Mouse (Mus musculus) gastrocnemius, postnatal 25 days (tissue): ENCODE results near the gene Trim25. TPM values are rescaled to one million over a fixed set of nuclear protein-coding genes. Genes with fewer than 3 reads are reported as not detected.
"Not testable (repeated sequence)": the region's sequence is repeated elsewhere in the genome, so short reads cannot be mapped to it uniquely, and the experiment has no call there.

Experiments used
- DNase-seq: peaks from one replicate; pipeline ENCODE4 v3.0.0; 2022
- total RNA-seq, 2 experiments: library from RNA; stranded (reverse); gene quantifications; 1 replicate in 1 of 2; 2 replicates in 1 of 2; pipeline ENCODE4 v1.2.3; 2021

Gene Trim25
- total RNA-seq, 2 experiments from 2014 or later = 6.0 to 7.9 TPM

DNA sequence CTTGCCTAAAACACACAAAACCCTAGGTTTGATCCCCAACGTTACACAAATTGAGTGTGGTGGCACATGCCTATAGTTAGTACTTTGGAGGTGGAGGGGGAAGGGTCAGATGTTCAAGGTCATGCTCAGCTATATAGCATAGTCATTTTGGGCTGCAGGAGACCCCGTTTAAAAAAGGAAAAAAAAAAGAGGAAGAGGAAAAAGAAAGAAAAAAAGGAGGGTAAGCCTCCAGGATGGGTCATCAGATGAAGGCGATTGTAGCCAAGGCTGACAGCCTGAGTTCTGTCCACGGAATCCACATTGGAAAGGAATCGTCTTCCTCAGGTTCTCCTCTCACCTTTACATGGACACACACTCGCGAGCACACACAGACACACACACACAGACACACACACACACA lies 4.7 kb upstream of the Trim25 start:
- DNase-seq = no peak

DNA sequence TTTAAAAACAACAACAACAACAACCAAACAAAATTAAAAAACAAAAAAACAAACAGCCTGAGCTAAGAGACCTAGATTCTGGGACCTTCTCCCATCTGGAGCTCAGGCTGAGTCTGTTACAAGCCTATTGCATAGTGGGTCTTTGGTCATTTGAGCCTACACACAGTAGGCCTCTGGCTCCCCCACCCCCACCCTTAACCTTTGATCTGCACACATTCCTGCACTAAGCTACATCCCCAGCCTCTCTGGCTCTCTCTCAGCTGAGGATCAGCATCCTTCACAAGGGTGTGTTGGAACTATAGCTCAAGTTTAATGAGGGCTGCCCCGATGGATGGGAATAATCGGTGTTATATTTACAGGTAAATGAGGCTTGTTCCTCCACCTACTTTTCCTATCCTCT lies 3.6 kb upstream of the Trim25 start:
- DNase-seq = no peak

DNA sequence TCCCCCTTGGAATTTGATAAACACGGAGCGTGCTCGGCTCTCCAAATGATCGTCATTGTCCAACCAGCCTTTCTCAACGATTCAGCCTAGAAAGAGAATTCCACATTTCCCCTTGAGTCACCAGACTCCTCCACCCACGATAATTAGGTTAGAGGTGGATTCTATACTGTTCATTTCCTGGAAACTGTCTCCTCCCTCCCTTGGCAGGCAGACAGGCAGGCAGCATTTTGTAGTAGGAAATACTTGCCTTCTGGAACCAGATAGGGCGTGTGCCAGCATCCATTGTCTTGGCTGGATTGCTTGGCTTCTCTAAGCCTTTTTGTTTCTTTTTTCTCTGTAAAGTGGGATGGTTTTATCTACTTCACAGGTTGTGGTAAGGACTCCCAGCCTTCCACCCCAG lies 2.7 kb upstream of the Trim25 start:
- no peak for DNase-seq

DNA sequence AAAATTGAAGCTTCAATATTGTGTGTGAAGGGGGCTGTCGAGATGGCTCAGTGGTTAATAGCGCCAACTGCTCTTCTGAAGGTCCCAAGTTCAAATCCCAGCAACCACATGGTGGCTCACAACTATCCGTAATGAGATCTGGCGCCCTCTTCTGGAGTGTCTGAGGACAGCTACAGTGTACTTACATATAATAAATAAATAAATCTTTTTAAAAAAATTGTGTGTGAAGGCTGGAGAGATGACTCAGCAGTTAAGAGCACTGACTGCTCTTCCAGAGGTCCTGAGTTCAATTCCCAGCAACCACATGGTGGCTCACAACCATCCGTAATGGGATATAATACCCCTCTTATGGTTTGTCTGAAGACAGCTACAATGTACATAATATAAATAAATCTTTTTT lies 1.8 kb upstream of the Trim25 start:
- DNase-seq = not testable (repeated sequence)

DNA sequence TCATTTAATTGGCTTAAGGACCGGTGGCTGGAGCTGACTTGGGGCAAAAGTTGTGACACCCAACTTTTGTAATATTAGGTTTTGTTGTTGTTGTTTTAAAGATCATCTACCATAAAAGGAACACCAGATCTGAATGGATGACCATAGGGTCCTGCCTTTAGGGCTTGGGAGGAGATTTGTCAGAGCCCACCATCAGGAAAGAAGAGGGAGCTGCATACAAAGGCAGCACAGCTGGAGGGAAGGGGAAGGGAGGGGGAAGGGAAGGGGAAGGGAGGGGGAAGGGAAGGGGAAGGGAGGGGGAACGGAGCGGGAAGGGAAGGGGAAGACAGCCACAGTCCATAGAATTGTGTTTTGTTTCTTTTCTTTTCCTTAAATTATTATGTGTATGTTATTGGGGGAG lies 770 bp upstream of the Trim25 start:
- no peak for DNase-seq

DNA sequence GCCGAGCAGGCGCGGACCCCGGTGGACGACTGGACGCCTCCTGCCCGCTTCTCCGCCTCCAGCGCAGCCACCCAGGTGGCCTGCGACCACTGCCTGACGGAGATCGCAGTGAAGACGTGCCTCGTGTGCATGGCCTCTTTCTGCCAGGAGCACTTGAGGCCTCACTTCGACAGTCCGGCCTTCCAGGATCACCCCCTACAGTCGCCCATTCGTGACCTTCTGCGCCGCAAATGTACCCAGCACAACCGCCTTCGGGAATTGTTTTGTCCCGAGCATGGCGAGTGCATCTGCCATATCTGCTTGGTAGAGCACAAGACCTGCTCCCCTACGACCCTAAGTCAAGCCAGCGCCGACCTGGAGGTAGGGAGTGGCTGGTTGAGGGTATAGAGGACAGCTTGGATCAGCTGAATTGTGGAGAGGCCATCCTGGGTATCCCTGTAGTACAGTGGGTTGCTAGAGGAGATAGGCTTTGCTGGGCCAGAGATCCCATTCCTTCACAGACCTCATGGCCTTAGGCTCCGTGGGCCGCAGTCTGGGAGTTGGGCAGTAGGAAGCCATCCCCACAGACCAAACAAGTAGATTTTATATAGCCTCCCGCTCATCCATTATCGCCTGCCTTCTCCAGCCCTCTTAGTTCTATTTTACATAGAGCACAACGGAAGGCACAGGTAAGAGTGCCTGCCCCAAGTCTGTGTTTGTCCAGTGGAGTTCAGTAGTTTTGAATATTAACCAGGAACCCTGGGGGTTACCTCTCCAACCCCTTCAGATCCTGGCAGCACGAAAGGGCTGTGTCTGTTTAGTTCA lies 749 bp downstream of the Trim25 start:
- no peak for DNase-seq

DNA sequence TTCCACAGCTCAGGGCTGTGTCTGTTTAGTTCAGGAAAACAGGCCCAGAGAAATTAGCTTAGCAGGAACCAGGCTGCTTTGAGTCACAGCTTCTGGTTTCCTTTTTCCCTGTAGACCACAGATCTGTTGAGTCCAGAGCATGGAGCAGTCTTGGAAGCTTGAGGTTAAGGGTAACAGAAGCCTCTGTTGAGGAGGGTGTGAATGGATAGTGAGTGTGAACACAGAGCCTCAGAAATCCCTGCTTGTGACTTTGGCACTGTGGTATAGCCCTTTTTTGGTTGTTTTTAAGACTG lies 1.3 kb downstream of the Trim25 start:
- DNase-seq = no peak

DNA sequence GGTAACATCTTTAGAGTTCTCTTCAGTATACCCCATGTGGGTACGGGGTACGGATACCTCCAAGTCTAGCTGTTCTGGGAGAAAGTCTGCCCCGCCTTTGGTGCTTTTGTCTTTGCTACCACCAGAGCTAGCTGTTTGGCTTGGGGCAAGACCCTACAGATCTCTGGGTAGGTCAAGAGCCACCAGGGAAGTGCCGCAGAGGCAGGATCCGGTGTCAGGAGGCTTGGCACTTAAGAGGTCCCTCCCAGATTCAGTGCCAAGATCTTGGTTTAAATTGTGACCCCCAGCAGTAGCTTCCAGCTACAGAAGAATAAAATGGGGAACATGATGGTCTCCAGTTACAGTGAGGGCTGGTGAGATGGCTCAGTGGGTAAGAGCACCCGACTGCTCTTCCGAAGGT lies 2.4 kb downstream of the Trim25 start:
- DNase-seq = no peak

DNA sequence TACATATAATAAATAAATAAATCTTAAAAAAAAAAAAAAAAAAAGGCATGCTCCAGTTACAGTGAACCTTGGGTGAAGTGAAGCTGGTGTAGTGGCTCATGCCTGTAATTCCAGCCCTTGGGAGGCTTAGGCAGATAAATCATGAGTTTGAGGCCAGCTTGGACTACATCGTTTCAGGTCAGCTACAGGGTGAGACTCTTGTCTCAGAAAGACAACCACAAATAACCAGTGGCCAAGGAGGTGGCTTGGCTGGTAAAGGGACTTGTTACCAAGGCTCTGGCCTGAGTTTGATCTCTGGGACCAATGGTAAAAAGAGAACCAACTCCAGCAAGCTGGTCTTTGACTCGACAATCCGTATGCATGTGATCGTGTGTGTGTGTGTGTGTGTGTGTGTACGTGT lies 2.9 kb downstream of the Trim25 start:
- DNase-seq = no peak

DNA sequence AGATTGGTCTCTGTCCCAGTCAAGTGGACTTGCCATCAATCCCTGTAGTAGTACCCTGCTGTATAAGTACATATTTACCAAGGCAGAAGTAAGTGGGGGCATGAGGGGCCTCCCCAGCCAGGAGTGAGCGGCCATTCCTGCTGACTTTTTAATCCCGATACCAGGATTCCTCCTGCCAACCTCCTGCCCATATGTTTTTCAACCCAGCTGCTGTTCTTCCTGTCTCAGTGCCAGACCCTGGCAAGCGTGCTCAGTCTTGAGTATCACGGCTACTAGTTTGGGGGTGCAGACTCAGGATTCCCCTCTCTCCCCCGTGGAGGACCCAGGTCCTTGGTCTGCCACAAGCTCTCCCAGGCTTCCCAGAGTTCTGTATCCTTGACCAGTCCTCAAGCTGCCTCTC lies 3.4 kb downstream of the Trim25 start:
- DNase-seq = no peak

DNA sequence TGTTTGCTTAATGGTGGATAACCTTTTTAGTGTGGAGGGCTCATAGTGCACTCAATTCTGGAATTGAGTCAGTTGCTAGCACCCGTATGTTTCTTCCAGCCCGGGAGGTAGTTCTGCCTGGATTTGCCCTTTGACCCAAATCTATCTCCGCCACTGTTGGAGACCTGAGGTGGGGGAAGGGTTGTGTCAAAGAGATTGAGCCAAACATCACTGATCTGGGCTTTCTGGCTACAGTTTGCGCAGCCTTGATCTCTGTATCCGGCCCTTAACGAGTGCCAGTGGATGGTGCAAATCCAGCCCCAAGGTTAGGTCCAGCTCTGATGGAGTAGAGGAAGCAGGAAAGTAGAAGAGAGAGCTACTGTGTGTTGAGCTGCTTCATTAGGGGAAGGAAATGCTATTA lies 3.9 kb downstream of the Trim25 start:
- no peak for DNase-seq

DNA sequence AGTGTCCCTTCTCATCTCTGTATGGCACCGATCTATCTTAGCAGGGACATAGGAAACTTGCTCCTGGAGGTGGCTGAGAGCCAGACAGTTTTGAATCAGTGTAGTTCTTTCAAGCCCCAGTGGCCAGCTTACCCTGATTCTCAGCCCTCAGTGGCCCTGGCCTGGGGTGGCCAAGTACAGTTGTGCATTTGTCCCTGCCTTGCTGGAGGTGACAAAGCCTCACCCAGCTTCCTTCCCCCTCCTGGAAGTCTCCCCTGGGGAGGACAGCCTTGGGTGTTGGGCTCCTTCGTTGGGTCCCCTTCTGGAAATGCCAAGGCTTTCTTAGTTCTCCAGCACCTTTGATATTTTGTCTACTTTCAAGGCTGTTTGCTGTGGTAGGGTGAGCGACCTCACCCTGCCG lies 4.5 kb downstream of the Trim25 start:
- DNase-seq = no peak

DNA sequence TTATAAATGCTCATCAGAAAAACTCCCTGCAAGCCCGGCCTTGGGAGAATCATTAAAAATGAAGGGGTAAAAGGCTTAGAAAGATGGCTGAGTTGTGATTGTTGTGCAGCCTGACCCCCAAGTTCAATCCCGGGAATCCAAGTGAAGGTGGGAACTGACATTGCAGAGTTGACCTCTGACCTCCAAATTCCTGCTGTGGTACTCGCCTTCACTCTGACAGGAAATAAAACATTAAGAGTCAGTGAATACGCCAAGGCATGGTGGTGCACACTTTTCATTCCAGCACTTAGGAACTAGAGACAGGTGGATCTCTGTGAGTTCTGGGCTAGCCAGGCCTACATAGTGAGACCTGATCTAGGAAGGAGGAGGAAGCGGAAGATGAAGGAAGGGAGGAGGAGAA lies 6.3 kb downstream of the Trim25 start:
- DNase-seq = no peak

DNA sequence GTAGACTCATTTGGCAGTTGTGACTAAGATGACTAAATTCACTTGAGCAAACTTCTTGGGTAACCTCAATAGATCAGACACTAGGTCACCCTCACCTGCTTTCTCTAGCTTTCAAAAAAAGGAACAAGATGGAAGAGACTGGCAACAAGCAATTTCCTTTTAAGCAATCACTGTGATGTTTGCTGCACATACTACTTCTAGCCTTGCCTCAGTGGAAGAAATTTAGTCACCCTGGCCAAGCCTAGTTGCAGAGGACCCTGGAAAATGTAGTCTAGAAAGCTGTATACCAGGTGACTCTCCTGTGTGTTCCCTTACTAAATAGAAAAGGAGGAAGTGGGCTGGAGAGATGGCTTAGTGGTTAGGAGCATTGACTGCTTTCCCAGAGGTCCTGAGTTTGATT lies 7.2 kb downstream of the Trim25 start:
- DNase-seq = no peak

DNA sequence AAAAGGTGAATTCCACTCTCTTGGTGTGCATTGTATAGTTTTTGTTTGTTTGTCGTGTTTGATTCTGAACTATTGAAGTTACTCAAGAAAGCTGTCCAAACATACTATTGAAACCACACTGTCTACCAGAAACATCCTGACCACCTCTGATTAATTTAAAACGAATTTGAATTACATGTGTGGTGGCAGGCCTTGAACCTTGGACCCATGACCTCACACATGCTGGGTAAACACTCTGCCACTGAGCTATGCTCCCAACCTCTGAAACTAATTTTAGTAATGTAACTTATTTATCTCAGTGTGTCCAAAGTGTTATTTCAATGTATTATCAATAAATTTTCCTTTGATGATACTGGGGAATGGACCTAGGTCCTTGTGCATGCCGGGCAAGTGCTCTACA lies 8.4 kb downstream of the Trim25 start:
- no peak for DNase-seq

DNA sequence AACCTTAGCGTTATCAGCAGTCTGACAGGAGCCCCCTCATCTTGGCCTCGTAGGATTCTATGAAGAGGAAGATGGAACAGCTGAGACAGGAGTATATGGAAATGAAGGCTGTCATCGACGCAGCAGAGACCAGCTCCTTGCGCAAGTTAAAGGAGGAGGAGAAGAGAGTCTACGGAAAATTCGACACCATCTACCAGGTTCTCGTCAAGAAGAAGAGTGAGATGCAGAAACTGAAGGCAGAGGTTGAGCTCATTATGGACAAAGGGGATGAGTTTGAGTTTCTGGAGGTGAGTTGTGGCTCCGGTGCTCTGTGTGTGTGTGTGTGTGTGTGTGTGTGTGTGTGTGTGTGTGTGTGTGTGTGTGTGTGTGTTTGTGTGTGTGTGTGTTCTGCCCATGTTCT lies 9.9 kb downstream of the Trim25 start:
- no peak for DNase-seq

DNA sequence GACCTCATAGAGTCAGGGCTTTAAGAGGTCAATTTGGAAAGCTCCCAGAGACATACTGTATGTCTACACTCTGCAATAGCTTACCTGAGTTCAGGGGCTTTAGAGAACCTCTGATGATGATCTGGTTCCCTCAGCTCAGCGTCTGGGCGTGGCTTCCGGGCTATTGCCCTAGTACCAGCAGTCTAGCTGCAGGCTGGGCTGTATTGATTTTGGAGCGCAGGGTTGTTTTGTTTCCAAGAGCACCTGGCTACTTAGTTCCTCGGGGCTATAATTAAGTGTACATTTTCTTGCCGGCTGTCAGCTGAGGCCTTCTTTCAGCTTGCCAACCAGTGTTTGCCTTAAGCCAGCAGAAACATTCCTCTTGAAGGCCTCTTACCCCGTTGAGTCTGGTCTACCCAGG lies 10.3 kb downstream of the Trim25 start:
- no peak for DNase-seq

DNA sequence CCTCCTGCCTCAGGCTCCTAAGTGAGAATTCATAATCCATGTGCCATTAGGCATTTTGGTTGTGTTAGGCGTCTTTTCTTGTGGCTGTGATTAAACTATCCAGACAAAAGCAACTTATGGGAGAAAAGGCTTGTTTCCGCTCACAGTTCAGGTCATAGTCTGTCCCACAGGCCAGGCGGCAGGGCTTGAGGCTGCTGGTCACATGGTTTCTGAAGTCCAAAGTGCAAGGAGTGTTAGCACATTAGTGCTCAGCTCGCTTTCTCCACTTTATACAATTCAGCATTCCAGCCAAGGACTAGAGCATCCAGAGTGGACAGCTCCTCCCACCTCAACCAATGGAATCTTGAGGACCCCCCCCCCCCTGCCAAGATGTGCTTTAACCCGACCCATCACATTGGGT lies 13.1 kb downstream of the Trim25 start:
- DNase-seq = no peak

DNA sequence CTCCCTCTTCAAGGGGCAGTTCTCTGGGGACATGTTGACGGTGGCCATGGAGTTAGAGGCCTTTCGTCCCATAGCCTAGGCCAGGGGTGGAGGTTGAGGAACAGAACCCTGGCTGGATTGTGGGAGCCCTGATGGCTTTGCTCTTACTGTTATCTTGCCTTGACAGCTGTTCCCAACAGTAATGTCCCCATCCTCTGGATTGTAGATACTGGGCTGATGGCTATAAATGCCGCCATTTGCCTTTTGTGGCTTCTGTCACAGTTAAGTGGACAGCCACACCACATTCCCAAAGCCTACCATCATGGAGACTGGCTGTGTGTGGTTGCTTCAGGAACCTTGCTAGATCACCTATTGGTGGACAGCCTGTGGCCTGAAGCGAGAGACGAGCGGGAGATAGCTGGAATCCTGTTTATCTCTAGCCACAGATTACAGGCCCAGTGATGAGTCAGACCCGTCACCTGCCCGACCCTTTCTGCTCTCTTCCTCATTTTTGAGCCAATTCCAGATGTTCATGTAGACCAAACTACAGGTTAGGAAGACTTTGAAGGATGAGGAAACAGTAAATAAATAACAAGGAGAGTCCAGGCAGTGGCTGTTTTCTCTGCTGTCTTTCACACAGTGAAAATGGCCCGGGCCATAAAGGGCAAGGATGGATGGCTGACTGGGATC lies 18.5 kb downstream of the Trim25 start:
- no peak for DNase-seq

DNA sequence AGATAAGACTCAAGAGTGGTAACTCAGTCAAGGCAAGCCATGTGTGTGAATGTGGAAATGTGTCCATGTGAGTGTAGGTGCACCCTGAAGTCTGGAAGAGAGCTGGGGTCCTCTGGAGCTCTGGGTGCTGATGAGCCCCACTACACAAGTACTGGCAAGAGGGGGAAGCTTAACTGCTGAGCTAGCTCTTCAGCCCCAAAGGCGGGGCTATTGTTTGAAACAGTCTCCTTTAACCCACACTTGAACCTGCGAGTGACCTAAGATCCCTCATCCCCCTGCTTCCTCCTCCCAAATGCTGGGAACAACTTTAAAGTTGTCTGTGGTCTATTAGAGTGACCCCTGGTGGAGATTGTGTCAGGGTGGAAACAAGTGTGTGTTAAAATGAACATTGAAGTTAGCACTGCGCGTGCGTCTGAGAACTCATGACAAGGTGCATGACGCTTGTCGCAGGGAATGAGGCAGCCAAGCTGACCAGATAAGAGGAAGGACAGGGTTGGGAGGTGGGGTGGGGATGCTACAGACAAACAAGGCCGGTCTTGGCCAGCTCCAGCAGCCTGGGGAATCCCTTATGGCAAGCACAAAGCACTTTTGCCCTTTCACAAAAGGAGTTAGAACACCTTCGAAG lies 21.6 kb downstream of the Trim25 start:
- DNase-seq = no peak

DNA sequence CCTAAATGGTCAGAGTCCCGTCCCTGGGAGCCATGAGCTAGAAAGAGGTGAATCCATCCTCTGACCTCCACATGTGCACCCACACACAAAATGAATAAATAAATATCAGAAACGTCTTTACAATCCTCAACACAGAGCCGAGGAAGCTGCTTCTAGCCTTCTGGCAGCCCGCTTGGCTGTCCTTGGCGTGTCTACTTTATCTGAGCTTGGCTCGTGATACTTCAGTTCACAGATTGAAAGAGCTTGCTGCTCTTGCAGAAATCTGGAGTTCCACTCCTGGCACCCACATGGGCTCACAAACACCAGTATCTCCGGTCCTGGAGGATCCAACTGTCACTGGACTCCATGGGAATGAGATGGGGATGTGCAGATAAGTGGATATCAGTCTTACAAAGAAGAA lies 22.5 kb downstream of the Trim25 start:
- DNase-seq = no peak

DNA sequence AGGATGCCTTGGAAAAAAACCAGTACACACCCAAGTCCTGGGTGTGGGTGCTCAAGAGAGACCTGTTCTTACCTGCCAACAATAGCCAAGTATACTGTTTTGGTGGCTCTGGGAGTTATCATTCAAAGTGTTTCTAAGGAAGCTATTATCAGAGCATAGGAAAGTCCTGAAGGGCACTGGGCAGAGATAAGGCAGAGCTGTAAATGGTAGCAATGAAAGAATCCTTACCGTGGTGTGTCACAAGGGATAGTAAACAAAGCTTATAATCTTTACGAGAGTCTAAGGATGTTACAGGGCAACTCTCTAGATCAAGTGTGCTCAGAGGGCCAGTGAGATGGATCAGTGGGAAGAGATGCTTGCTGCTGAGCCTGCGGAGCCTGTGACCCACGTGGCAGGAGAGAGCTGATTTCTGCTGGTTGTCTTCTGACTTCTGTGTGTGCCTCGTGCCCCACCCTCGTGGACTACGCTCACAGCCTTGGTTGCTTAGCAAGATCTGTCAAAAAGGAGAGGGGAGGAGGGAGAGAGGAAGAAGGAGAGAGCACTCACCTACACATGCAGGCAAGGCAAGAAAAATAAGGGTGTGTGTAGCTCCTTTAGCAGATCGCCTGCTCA lies 23.1 kb downstream of the Trim25 start:
- DNase-seq = no peak

DNA sequence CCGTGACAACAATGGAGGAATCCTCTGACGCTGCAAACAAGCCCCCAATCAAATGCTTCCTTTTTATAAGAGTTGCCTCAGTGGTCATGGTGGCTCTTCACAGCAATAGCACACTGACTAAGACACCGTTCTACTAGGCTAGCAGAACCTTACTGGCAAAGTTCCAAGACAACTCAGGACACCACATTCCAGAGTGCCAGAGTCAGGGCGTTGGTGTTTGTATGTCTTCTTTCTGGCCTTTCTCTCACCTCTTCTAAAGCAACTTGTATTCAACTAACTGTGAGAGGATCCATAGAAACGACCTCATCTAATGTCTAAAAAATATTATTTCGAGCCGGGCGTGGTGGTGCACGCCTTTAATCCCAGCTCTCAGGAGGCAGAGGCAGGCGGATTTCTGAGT lies 24.3 kb downstream of the Trim25 start:
- no peak for DNase-seq
